Mouse (Mus musculus) hindbrain, embryonic 14.5 days (tissue): ENCODE measurements around the gene Pcif1. TPM values are rescaled to one million over a fixed set of nuclear protein-coding genes. Genes with fewer than 3 reads are reported as not detected.
A peak's percentile ranks its signal among the peaks of the same experiment; 100 is the strongest.

Experiments
- ATAC-seq: fragments of 200-750 bp; cut with Nextera tagmentation; 2 replicates; pipeline ENCODE4 v1.8.0; 2017; ENCODE audit warnings: moderate number of reproducible peaks, mild to moderate bottlenecking, moderate TSS enrichment, moderate library complexity; ENCODE audit not compliant: low FRiP score
- DNase-seq: peaks from one replicate; pipeline ENCODE4 v3.0.0-alpha.2; 2015; ENCODE audit warnings: low spot score
- H3K27ac ChIP-seq: fragments of 300-500 bp; sonication (generic); 2 replicates; pipeline ENCODE4 v1.5.1; 2014; ENCODE audit warnings: mild to moderate bottlenecking, moderate library complexity
- H3K27me3 ChIP-seq: fragments of 300-500 bp; sonication (generic); 2 replicates; pipeline ENCODE4 v1.6.1; 2014; ENCODE audit warnings: mild to moderate bottlenecking, low read length, mixed read lengths; ENCODE audit not compliant: control insufficient read depth, insufficient read depth
- H3K36me3 ChIP-seq: fragments of 300-500 bp; sonication (generic); replicated peaks from 2 replicates; pipeline ENCODE4 v1.6.1; 2014; ENCODE audit not compliant: control insufficient read depth, insufficient read depth
- H3K4me1 ChIP-seq: fragments of 300-500 bp; sonication (generic); replicated peaks from 2 replicates; pipeline ENCODE4 v1.6.1; 2014; ENCODE audit warnings: antibody characterized with exemption, low read length, mixed read lengths; ENCODE audit not compliant: control insufficient read depth, insufficient read depth
- H3K4me2 ChIP-seq: fragments of 300-500 bp; sonication (generic); replicated peaks from 2 replicates; pipeline ENCODE4 v1.6.1; 2014; ENCODE audit warnings: mild to moderate bottlenecking, moderate library complexity
- H3K4me3 ChIP-seq: fragments of 300-500 bp; sonication (generic); replicated peaks from 2 replicates; pipeline ENCODE4 v1.5.1; 2014; ENCODE audit warnings: mild to moderate bottlenecking, low read length
- H3K9ac ChIP-seq: fragments of 300-500 bp; sonication (generic); 2 replicates; pipeline ENCODE4 v1.6.1; 2014
- H3K9me3 ChIP-seq: fragments of 300-500 bp; sonication (generic); 2 replicates; pipeline ENCODE4 v1.6.1; 2016; ENCODE audit warnings: low read length; ENCODE audit not compliant: control insufficient read depth
- WGBS: fragments of 180-500 bp; shearing (Covaris S2); extraction: QIAGEN DNeasy Blood & Tissue Kit; methylation state at CpG from one replicate; pipeline ENCODE4 v1.1.7; 2014; 5-methylcytosine and 5-hydroxymethylcytosine counted together
- polyA plus RNA-seq: library from polyadenylated mRNA; unstranded; fragments of >200 nt; fragmentation: Nextera tagmentation; extraction: Ambion mirVana; gene quantifications from 2 replicates; pipeline ENCODE4 v1.2.1, GENCODE M21; 2014

The Pcif1 gene
- 72.9 and 74.7 TPM in 2 replicates for polyA plus RNA-seq

GRCm38 (mm10) chr2:164879228-164879567 is at the start of gene Pcif1:
TSS of gene Pcif1 (plus strand) at chr2:164879304.
- ATAC-seq (peak; percentile 84), DNase-seq (peak; percentile 96)
- H3K27me3 ChIP-seq, result no peaks in the 10 kb centered on the region
- H3K27ac ChIP-seq, result peak within 1 kb of the TSS; percentile 100
- peaks cover 16% of the 10 kb centered on the region for H3K36me3 ChIP-seq
- H3K4me1 ChIP-seq, result peaks cover 20% of the 10 kb centered on the region
- no peaks in the 10 kb centered on the region for H3K9me3 ChIP-seq
- H3K4me3 ChIP-seq, result peak within 1 kb of the TSS; percentile 94
- peak within 1 kb of the TSS; percentile 96 for H3K4me2 ChIP-seq
- H3K9ac ChIP-seq, result peak within 1 kb of the TSS; percentile 100
- WGBS, result under 1% methylated on average over 26 of the region's 40 CpGs

- Histone ChIP-seq H3K36me3 (peaks cover 27% of the 10 kb centered on the region), H3K4me3 (no peak overlapping the region), H3K27me3 (no peaks in the 10 kb centered on the region), H3K9me3 (no peaks in the 10 kb centered on the region), H3K9ac (no peak overlapping the region), H3K27ac (no peak overlapping the region), H3K4me2 (no peak overlapping the region), H3K4me1 (peaks cover 16% of the 10 kb centered on the region)
- WGBS, result 87% methylated on average over 10 of the region's 10 CpGs
- no peak for DNase-seq
- ATAC-seq, result no peak
Measured at GRCm38 (mm10) chr2:164831029-164831428, 48.1 kb upstream of the Pcif1 start.

- H3K27ac ChIP-seq, result peak overlapping the region; percentile 82
- DNase-seq, result no peak
- WGBS, result 64% methylated on average over 16 of the region's 16 CpGs
- H3K27me3 ChIP-seq, result no peaks in the 10 kb centered on the region
- H3K9ac ChIP-seq, result peak overlapping the region; percentile 70
- H3K36me3 ChIP-seq, result peaks cover 25% of the 10 kb centered on the region
- ATAC-seq, result no peak
- peak overlapping the region; percentile 99 for H3K4me2 ChIP-seq
- peak overlapping the region; percentile 68 for H3K4me3 ChIP-seq
- peaks cover 16% of the 10 kb centered on the region for H3K4me1 ChIP-seq
- H3K9me3 ChIP-seq, result no peaks in the 10 kb centered on the region
Measured at GRCm38 (mm10) chr2:164832032-164832747, 46.9 kb upstream of the Pcif1 start.

DNA sequence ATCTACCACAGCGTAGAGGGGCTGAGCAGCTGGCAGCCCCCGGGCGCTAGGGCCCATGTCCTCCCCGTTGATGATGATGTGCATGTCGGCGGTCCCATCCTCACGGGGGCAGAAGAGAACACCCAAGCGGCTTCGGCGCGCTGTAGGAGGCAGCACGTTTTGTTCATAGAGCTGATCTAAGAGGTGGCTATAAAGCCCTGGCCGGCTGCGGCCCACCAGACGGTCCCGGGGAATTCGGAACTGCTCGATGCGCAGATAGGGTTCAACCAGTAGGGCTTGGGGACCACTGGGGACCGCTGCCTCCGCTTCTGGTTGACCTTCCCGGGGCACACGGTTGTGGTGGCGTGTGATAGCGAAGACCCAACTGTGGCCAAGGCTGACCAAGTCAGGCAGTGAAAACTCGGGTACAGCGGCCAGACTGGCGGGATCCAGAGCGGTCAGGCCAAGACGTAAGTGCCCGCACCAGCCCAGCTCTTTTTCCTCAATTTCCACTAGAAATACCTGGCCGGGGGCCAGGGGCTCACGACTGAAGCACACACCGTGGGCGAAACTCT is 46.3 kb upstream of the Pcif1 start, which contains the start of gene Ctsa:
Ctsa (plus strand) TSS at position 126 of the 554 bp plus-strand sequence.
- peaks cover 16% of the 10 kb centered on the region for H3K4me1 ChIP-seq
- peak within 1 kb of the TSS; percentile 70 for H3K9ac ChIP-seq
- peak within 1 kb of the TSS; percentile 82 for H3K27ac ChIP-seq
- peak within 1 kb of the TSS; percentile 99 for H3K4me2 ChIP-seq
- peak; percentile 67 for DNase-seq
- H3K9me3 ChIP-seq, result no peaks in the 10 kb centered on the region
- under 1% methylated on average over 35 of the region's 35 CpGs for WGBS
- no peaks in the 10 kb centered on the region for H3K27me3 ChIP-seq
- H3K36me3 ChIP-seq, result peaks cover 21% of the 10 kb centered on the region
- peak; percentile 64 for ATAC-seq
- H3K4me3 ChIP-seq, result peak within 1 kb of the TSS; percentile 68

DNA sequence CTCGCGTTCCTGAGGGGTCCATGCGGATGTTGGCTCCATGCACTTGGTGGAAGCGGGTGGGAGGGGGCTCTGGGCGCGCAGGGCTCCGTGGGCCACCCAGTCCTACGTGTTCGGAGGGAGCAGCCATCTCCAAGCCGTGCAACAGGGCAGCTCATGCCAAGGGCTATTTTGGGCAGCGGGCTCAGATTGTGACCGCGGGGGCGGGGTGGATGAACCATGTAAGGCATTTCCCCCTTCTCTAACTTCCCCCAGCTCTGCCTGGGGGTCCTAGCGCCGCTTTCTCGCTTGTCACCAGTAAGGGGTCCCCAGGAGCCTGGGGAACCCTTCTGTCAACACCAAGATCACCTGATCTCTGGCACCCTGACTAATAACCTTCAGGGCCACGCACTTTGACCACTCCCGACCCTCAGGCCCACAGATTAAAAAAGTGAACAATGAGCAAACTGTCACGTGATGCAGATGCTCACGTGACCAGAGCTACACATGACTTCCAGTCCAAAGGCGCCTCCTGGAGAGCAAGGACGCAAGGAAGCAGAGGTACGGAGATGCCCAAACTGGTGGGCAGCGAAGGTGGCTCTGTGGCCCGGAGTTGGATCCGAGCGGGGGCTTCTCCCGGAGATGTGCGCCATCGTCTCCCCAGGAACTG is 45.7 kb upstream of the Pcif1 start, which contains the start of gene Neurl2:
Neurl2 (minus strand) TSS at position 143 of the 646 bp plus-strand sequence.
- no peaks in the 10 kb centered on the region for H3K9me3 ChIP-seq
- ATAC-seq (peak; percentile 62), DNase-seq (peak; percentile 97)
- no peaks in the 10 kb centered on the region for H3K27me3 ChIP-seq
- peak within 1 kb of the TSS; percentile 70 for H3K9ac ChIP-seq
- peaks cover 20% of the 10 kb centered on the region for H3K36me3 ChIP-seq
- 0% methylated on average over 31 of the region's 31 CpGs for WGBS
- H3K27ac ChIP-seq, result peak within 1 kb of the TSS; percentile 82
- peak within 1 kb of the TSS; percentile 99 for H3K4me2 ChIP-seq
- peaks cover 16% of the 10 kb centered on the region for H3K4me1 ChIP-seq
- H3K4me3 ChIP-seq, result peak within 1 kb of the TSS; percentile 68

DNA sequence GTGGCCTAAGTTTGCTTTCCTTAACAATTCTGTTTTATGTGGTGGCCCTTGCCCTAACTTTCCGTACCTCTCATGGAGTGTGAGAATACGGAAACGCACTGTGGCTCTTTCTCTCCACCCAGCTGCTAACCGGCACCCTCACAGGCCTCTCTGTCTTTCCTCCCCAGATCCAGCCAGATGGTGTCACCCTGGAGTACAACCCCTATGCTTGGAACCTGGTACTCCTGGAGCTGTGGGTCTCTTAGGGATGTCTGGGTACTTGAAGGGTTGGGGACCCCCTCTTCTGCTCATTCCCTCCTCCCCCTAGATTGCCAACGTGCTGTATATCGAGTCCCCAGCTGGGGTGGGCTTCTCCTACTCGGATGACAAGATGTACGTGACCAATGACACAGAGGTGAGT is 44.6 kb upstream of the Pcif1 start:
- ATAC-seq, result no peak
- DNase-seq, result no peak
- Histone ChIP-seq H3K27me3 (no peaks in the 10 kb centered on the region), H3K9me3 (no peaks in the 10 kb centered on the region), H3K36me3 (peaks cover 27% of the 10 kb centered on the region), H3K27ac (no peak overlapping the region), H3K4me2 (peak overlapping the region; percentile 99), H3K9ac (peak overlapping the region; percentile 70), H3K4me1 (peaks cover 16% of the 10 kb centered on the region), H3K4me3 (peak overlapping the region; percentile 68)
- 37% methylated on average over 8 of the region's 8 CpGs for WGBS

GRCm38 (mm10) chr2:164835164-164835563 is 43.9 kb upstream of the Pcif1 start:
- WGBS, result 99% methylated on average over 4 of the region's 4 CpGs
- Histone ChIP-seq H3K4me2 (peak overlapping the region; percentile 99; the same call in 1 of the 2 replicates), H3K9ac (no peak overlapping the region), H3K4me1 (peaks cover 16% of the 10 kb centered on the region), H3K36me3 (peaks cover 34% of the 10 kb centered on the region), H3K9me3 (no peaks in the 10 kb centered on the region), H3K27me3 (no peaks in the 10 kb centered on the region), H3K4me3 (peak overlapping the region; percentile 68; the same call in 1 of the 2 replicates), H3K27ac (no peak overlapping the region)
- no peak for ATAC-seq
- no peak for DNase-seq

DNA sequence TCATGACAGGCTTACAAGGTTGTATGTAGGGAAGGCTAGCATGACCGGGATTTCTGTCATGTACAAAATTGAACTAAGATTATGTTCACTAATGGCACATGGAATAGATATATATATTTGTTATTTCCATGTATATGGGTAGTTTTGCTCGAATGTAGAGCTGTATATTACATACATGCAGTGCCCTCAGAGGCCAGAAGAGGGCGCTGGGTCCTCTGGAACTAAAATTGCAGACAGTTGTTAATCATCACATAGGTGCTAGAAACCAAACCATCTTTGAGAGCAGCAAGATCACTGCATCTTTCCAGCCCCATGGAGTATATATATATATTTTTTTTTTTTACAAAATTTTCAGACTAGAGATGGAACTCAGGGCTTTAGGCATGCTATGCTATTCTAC is 33.3 kb upstream of the Pcif1 start:
- 51% methylated on average over 3 of the region's 3 CpGs for WGBS
- Histone ChIP-seq H3K4me3 (no peak overlapping the region), H3K9me3 (no peaks in the 10 kb centered on the region), H3K27me3 (no peaks in the 10 kb centered on the region), H3K4me2 (no peak overlapping the region), H3K9ac (no peak overlapping the region), H3K4me1 (no peaks in the 10 kb centered on the region), H3K36me3 (no peaks in the 10 kb centered on the region; the same call in 1 of the 2 replicates), H3K27ac (no peak overlapping the region)
- ATAC-seq, result no peak
- DNase-seq, result no peak

DNA sequence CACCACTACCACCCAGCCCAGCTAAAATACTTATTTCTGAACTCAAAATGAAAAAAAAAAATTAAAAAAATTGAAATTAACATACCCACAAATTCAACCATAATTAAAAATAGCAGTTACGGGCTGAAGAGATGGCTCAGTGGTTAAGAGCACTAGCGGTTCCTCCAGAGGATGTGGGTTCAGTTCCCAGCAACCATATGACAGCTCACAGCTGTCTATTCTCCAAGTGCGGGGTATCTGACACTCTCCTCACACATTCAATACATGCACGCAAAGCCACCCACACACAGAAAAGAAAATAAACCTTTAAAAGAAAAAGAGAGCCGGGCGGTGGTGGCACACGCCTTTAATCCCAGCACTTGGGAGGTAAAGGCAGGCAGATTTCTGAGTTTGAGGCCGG is 29.0 kb upstream of the Pcif1 start:
- no peak overlapping the region for H3K4me3 ChIP-seq
- H3K27me3 ChIP-seq, result no peaks in the 10 kb centered on the region
- H3K9ac ChIP-seq, result no peak overlapping the region
- no peak overlapping the region for H3K4me2 ChIP-seq
- DNase-seq (no peak), ATAC-seq (no peak)
- H3K36me3 ChIP-seq, result no peaks in the 10 kb centered on the region
- WGBS, result 91% methylated on average over 8 of the region's 8 CpGs
- H3K9me3 ChIP-seq, result no peaks in the 10 kb centered on the region
- no peaks in the 10 kb centered on the region for H3K4me1 ChIP-seq
- H3K27ac ChIP-seq, result no peak overlapping the region
